Mouse (Mus musculus) liver, adult (tissue): Measurements from ENCODE around the gene Gm17545.

Source experiments
- GATA4 ChIP-seq: IDR thresholded peaks from 2 replicates; pipeline ENCODE4 v1.6.1; 2014; ENCODE audit warnings: mild to moderate bottlenecking, low read length; ENCODE audit not compliant: insufficient replicate concordance

The Gm17545 gene

GRCm38 (mm10) chr9:22430315-22430840, 23.7 kb upstream of the Gm17545 start:
- TF ChIP-seq GATA4, result no peak

- no peak for TF ChIP-seq GATA4
Observed at GRCm38 (mm10) chr9:22433221-22433620, 20.9 kb upstream of the Gm17545 start.

- TF ChIP-seq GATA4, result no peak
Observed at GRCm38 (mm10) chr9:22434101-22434500, 20.0 kb upstream of the Gm17545 start.

GRCm38 (mm10) chr9:22438826-22439225, 15.3 kb upstream of the Gm17545 start:
- TF ChIP-seq GATA4, result no peak

GRCm38 (mm10) chr9:22443157-22443556, 10.9 kb upstream of the Gm17545 start:
- TF ChIP-seq GATA4, result no peak

GRCm38 (mm10) chr9:22445123-22445522, 9.0 kb upstream of the Gm17545 start:
- TF ChIP-seq GATA4, result no peak

GRCm38 (mm10) chr9:22447213-22447612, 6.9 kb upstream of the Gm17545 start:
- TF ChIP-seq GATA4, result no peak

GRCm38 (mm10) chr9:22448420-22448819, 5.7 kb upstream of the Gm17545 start:
- TF ChIP-seq GATA4, result no peak

DNA sequence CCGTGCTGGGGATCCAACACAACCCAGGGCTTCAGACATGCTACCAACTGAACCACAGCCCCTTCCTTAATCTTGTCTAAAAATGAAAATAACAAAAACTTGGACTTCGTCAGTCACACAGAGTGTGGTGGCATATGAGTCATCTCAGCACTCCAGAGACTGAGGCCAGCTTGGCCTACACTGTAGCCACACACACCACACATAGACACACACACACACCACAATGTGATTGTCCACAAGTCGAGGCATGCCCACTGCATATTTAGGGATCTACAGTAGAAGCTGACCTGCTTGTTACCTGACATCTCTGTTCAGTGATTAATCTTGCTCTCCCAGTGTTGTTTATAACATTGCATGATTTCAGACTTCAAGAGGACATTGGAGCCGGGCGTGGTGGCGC, 4.9 kb upstream of the Gm17545 start:
- TF ChIP-seq GATA4, result no peak

DNA sequence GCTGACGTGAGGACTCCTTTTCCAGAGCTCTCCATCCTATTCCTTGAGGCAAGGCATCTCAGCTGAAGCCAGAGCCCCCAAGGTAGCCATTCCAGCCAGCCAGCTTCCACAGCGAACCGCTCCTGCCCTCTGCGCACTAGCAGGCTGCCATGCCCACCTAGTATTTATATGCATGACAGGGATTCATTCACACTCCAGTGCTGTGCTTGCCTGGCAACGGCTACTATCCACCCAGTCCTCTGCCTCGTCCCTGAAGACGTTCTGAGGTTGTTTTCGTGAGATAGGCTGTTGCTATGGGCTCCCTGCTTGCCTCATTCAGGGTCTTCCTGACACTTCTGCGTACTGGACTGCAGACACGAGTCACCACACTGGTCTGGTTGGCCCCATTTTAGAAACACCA, 1.4 kb upstream of the Gm17545 start:
- no peak for TF ChIP-seq GATA4

DNA sequence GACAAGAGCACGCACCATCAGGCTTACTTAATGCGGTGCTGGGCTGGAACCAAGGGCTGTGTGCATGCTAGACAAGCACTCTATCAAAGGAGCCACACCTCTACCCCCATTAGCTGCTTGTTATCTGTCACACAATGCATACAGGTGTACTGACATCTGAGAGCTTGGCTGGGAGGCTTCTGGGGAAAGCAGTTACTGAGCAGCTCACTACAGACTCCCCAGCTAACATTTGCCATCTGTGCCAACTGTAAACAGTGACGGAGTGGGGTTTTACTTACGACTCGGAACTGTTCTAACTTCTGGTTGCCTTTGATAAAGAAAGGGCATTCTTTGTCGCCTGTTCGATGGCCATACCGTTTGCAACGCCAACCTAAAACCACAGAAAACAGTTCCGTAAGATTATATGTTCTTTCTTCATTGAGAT, 577 bp upstream of the Gm17545 start:
- no peak for TF ChIP-seq GATA4

DNA sequence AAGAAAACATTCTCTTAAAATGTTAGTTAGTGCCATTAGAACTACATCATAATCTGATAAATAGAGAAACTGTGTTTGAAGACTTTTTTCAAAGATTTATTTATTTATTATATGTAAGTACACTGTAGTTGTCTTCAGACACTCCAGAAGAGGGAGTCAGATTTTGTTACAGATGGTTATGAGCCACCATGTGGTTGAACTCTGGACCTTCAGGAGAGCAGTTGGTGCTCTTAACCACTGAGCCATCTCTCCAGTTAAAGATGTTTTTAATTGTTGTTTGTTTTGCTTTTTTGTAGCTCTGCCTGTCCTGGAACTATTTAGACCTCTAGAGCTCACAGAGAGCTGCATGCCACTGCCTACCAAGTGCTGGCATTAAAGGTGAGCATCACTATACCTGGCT, 951 bp downstream of the Gm17545 start:
- no peak for TF ChIP-seq GATA4

GRCm38 (mm10) chr9:22457142-22457835, 3.2 kb downstream of the Gm17545 start:
- no peak for TF ChIP-seq GATA4

- no peak for TF ChIP-seq GATA4
Observed at GRCm38 (mm10) chr9:22461946-22462345, 7.9 kb downstream of the Gm17545 start.

GRCm38 (mm10) chr9:22466212-22466611, 12.1 kb downstream of the Gm17545 start:
- no peak for TF ChIP-seq GATA4

DNA sequence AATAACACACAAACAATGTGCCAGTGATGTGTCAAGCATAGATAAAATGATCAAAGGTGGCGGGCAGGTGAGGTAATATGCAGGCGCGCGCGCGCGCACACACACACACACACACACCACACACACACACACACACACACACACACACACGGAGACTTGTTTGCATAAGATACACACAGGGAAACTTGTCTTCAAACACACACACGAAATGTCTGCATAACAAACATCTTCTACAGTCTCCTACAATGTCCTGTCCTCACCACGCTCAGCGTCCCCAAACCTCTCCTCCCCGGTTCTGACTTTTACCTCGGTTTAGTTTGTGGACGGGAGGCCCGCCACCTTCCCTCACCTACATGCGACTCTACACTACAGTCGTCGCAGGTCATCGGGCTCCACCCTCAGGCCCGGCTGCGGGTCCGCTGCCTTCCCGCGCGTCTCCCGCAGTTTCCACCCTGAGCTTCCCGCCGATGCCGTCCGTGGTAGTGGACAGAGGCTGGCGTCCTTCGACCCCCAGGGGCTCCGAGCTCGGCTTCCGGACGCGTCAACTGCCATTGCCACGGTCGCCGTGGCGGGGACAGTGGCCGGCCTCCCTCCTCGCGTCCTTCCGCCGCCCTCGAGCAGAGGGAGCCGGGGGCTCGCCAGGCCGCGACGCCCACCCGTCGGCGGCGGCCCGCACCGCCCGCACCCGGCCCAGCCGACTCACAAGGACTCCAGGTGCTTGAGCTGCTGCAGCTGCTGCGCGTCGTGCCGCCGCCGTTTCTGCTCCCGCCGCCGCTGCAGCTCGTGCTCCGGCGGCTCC, 13.5 kb downstream of the Gm17545 start:
- TF ChIP-seq GATA4, result no peak; the same call in 1 of the 2 replicates
